Mouse (Mus musculus) 416B (cell line): ENCODE measurements around the gene Slc34a1.
A peak's percentile ranks its signal among the peaks of the same experiment; 100 is the strongest.

ENCODE experiments used
- DNase-seq: peaks from one replicate; pipeline ENCODE4 v3.0.0; 2011; ENCODE audit warnings: low read depth

Slc34a1 gene

GRCm38 (mm10) chr13:55398088-55398487 lies at the start of gene Slc34a1:
Gene Slc34a1, plus strand, starts transcription at chr13:55398187.
- DNase-seq, result peak; percentile 55

GRCm38 (mm10) chr13:55361145-55361544 lies 36.8 kb upstream of the Slc34a1 start:
- peak; percentile 48 for DNase-seq

- DNase-seq, result no peak
Observed at GRCm38 (mm10) chr13:55361974-55362452, 36.0 kb upstream of the Slc34a1 start.

- DNase-seq, result peak; percentile 99
Observed at GRCm38 (mm10) chr13:55362453-55363060, 35.4 kb upstream of the Slc34a1 start, which contains the start of gene Lman2. Gene Lman2, minus strand, starts transcription at chr13:55362783.

GRCm38 (mm10) chr13:55368401-55368800 lies 29.6 kb upstream of the Slc34a1 start:
- DNase-seq, result peak; percentile 78

GRCm38 (mm10) chr13:55369531-55370114 lies 28.4 kb upstream of the Slc34a1 start, which contains the start of gene Rgs14:
Gene Rgs14, plus strand, starts transcription at chr13:55369732.
- DNase-seq, result peak; percentile 95

GRCm38 (mm10) chr13:55370234-55370633 lies 27.8 kb upstream of the Slc34a1 start:
- DNase-seq, result no peak

GRCm38 (mm10) chr13:55371007-55371681 lies 26.8 kb upstream of the Slc34a1 start:
- DNase-seq, result no peak

GRCm38 (mm10) chr13:55371740-55372139 lies 26.2 kb upstream of the Slc34a1 start:
- no peak for DNase-seq

GRCm38 (mm10) chr13:55374206-55374924 lies 23.6 kb upstream of the Slc34a1 start:
- DNase-seq, result no peak

- no peak for DNase-seq
Observed at GRCm38 (mm10) chr13:55375877-55376276, 22.1 kb upstream of the Slc34a1 start.

GRCm38 (mm10) chr13:55378907-55379580 lies 18.9 kb upstream of the Slc34a1 start:
- no peak for DNase-seq

GRCm38 (mm10) chr13:55381790-55382189 lies 16.2 kb upstream of the Slc34a1 start:
- DNase-seq, result no peak

GRCm38 (mm10) chr13:55390644-55391043 lies 7.3 kb upstream of the Slc34a1 start:
- no peak for DNase-seq

- DNase-seq, result peak; percentile 24
Observed at GRCm38 (mm10) chr13:55391626-55392029, 6.4 kb upstream of the Slc34a1 start.

- DNase-seq, result peak; percentile 72
Observed at GRCm38 (mm10) chr13:55392933-55393332, 5.1 kb upstream of the Slc34a1 start.

GRCm38 (mm10) chr13:55399300-55400038 lies 1.5 kb downstream of the Slc34a1 start:
- DNase-seq, result no peak

- no peak for DNase-seq
Observed at GRCm38 (mm10) chr13:55400039-55400346, 2.0 kb downstream of the Slc34a1 start.

GRCm38 (mm10) chr13:55403266-55403665 lies 5.3 kb downstream of the Slc34a1 start:
- no peak for DNase-seq

GRCm38 (mm10) chr13:55403935-55404852 lies 6.2 kb downstream of the Slc34a1 start:
- DNase-seq, result no peak
